Mouse (Mus musculus) layer of hippocampus, postnatal 36 days (tissue): ENCODE results near the gene Dedd2. TPM values are rescaled to one million over a fixed set of nuclear protein-coding genes. Genes with fewer than 3 reads are reported as not detected.

Experiments used
- DNase-seq, 2 experiments: peaks; one replicate each; pipeline ENCODE4 v3.0.0; 2022
- total RNA-seq, 2 experiments: library from RNA; stranded (reverse); gene quantifications; 2 replicates each; pipeline ENCODE4 v1.2.3; 2021

The Dedd2 gene
- total RNA-seq, 2 experiments from 2014 or later: 26.1 to 28.0 TPM

GRCm38 (mm10) chr7:25218705-25219415, 1.6 kb downstream of the Dedd2 start:
- DNase-seq: peak; percentile 30 to 42

GRCm38 (mm10) chr7:25217653-25218395, 2.6 kb downstream of the Dedd2 start:
- no peak for DNase-seq

- DNase-seq: no peak
These were observed 6.2 kb downstream of the Dedd2 start for GRCm38 (mm10) chr7:25214172-25214571.

GRCm38 (mm10) chr7:25213099-25213498, 7.3 kb downstream of the Dedd2 start:
- no peak for DNase-seq

- no peak for DNase-seq
These were observed 9.9 kb downstream of the Dedd2 start for GRCm38 (mm10) chr7:25210482-25210881.

- DNase-seq: no peak
These were observed 11.2 kb downstream of the Dedd2 start for GRCm38 (mm10) chr7:25209161-25209622.

- no peak for DNase-seq
These were observed 14.2 kb downstream of the Dedd2 start for GRCm38 (mm10) chr7:25206094-25206830.

GRCm38 (mm10) chr7:25205355-25206093, 14.9 kb downstream of the Dedd2 start:
- no peak for DNase-seq

GRCm38 (mm10) chr7:25203624-25204023, 16.8 kb downstream of the Dedd2 start:
- no peak for DNase-seq

GRCm38 (mm10) chr7:25197384-25198018, 22.9 kb downstream of the Dedd2 start:
- no peak for DNase-seq

- DNase-seq: no peak
These were observed 24.3 kb downstream of the Dedd2 start for GRCm38 (mm10) chr7:25196107-25196506.

- DNase-seq: no peak
These were observed 25.3 kb downstream of the Dedd2 start for GRCm38 (mm10) chr7:25195148-25195547.

GRCm38 (mm10) chr7:25192110-25192509, 28.3 kb downstream of the Dedd2 start:
- DNase-seq: no peak

GRCm38 (mm10) chr7:25190806-25191205, 29.6 kb downstream of the Dedd2 start:
- no peak for DNase-seq

GRCm38 (mm10) chr7:25187662-25188650, 32.5 kb downstream of the Dedd2 start:
- DNase-seq: peak; percentile 84 to 87

- DNase-seq: no peak
These were observed 36.3 kb downstream of the Dedd2 start for GRCm38 (mm10) chr7:25184091-25184490.

GRCm38 (mm10) chr7:25181814-25182213, 38.6 kb downstream of the Dedd2 start:
- no peak for DNase-seq

GRCm38 (mm10) chr7:25181331-25181790, 39.1 kb downstream of the Dedd2 start:
- DNase-seq: peak; percentile 19 to 23

- no peak for DNase-seq
These were observed 39.9 kb downstream of the Dedd2 start for GRCm38 (mm10) chr7:25180512-25180911.

- DNase-seq: peak; percentile 85 to 86
These were observed 40.7 kb downstream of the Dedd2 start, which contains the start of gene Pou2f2 for GRCm38 (mm10) chr7:25179606-25180161. TSS of gene Pou2f2 (minus strand) at chr7:25179726.
